Mouse (Mus musculus) bone marrow, adult 2 months (tissue): ENCODE results near the gene Dnajb2. TPM values are rescaled to one million over a fixed set of nuclear protein-coding genes. Genes with fewer than 3 reads are reported as not detected.
A peak's percentile ranks its signal among the peaks of the same experiment; 100 is the strongest.

Experiments used
- H3K27ac ChIP-seq: fragments of 200-500 bp; 2 replicates; pipeline ENCODE4 v1.5.1; 2012; ENCODE audit warnings: low read depth, mild to moderate bottlenecking, control low read depth, inconsistent platforms, low read length; ENCODE audit not compliant: control insufficient read depth, poor library complexity, insufficient read depth
- H3K4me1 ChIP-seq: fragments of 200-500 bp; 2 replicates; pipeline ENCODE4 v1.6.1; 2011; ENCODE audit warnings: low read length; ENCODE audit not compliant: control insufficient read depth, insufficient read depth
- H3K4me3 ChIP-seq: fragments of 200-500 bp; replicated peaks from 2 replicates; pipeline ENCODE3; 2011; ENCODE audit warnings: mild to moderate bottlenecking, low read depth, low read length, control low read depth; ENCODE audit not compliant: control insufficient read depth
- CTCF ChIP-seq: fragments of 200-500 bp; IDR thresholded peaks from 2 replicates; pipeline ENCODE4 v1.5.1; 2011; ENCODE audit warnings: low read length, control low read depth; ENCODE audit not compliant: control insufficient read depth, insufficient read depth
- POLR2A ChIP-seq: fragments of 200-500 bp; IDR thresholded peaks from 2 replicates; pipeline ENCODE4 v1.6.1; 2011; ENCODE audit warnings: low read depth, mild to moderate bottlenecking, control low read depth, low read length, borderline replicate concordance; ENCODE audit not compliant: control insufficient read depth
- WGBS: fragments of 180-500 bp; shearing (Covaris S2); methylation state at CpG from one replicate; pipeline ENCODE4 v1.1.7; 2018; 5-methylcytosine and 5-hydroxymethylcytosine counted together
- polyA plus RNA-seq: library from polyadenylated mRNA; stranded (reverse); fragments of >200 nt; gene quantifications from 2 replicates; pipeline ENCODE4 v1.2.4, GENCODE M21; 2011; ENCODE audit warnings: low replicate concordance; ENCODE audit not compliant: missing spikeins, insufficient read depth, insufficient read length

The Dnajb2 gene
- polyA plus RNA-seq, 1 experiment, result 119 TPM

DNA sequence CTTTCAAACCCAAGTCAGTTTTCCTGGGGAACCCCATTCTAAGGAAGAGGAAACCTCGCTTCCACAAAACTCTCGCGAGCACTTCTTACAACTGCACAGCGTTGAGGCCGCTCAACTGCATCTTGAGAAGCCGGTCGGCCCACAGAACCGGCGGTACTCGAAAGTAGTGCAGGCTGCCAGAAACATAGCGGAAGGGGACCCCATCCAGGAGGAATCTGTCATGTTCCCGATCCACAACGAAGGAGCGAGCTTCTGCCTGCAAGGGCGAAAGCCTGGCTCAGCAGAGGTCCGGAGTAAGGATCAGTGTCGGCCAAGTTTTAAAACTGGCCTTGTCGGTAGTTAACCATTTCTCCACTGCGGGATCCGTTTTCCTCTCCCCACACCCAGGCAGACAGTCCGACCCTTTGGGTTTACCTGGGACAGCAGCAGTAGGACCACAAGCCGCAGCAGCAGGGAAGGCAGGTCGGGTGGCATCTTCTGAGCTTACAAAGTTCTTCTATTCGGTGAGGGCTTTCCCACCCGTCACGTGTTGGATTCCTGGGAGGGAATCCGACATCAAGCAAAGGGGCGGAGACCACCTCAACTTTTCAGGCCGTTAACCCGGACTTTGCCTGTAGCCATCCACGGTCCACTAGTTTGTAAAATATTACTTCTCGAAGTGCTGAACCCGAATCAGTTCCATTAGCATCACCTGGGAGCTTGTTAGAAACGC, 27.1 kb upstream of the Dnajb2 start:
- WGBS, result 17% methylated on average over 34 of the region's 34 CpGs
- Histone ChIP-seq H3K4me3 (peak overlapping the region; percentile 72), H3K4me1 (peaks cover 7% of the 10 kb centered on the region), H3K27ac (peak overlapping the region; percentile 45)
- TF ChIP-seq CTCF, result no peak
- no peak; the same call in 1 of the 2 replicates for TF ChIP-seq POLR2A

DNA sequence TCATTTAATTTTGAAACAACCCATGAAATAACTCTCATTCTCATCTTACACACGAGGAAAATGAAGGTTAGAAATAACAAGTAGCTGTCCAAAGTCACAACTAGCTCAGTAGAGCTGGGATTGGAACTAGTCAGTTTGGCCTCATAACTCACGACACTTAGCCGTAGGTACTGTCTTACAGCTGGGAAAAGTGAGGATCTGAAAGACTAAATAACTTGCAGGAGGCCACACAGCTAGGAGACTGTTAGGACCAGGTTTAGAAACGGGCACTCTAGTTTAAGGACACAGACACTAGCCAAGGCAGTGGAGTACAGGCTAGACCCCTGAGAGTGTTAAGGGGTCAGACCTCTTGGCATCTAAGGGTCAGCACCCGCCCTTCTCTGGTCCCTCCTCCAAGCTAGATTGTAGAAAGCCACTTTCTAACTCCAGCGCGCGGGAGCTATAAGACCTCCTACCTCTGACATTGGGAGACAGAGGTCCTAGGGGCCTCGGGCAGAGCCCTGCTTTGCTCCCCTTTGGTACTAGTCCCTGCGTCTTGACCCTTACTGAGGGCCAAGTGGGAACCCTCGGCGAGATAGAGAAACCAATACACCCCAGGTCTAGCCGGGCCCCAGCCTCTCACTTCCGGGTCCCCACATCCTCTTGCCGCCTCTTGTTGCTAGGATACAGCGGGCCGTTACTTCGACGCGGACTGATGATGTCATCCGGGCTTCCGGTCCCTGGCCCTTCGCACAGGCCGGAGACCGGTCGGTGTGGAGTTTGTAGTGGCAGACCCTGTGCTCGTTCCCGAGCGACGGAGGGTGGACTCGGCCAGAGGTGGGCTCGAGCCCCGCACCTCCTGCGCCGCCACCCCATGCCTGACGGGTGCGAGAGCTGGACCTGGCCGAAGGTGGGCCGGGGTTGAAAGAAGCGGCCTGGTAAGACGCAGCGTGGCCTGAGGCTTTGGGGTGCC, 25.8 kb upstream of the Dnajb2 start, which contains the start of the genes Glb1l and Stk16:
TSS of gene Glb1l (minus strand) at position 678 of the 952 bp plus-strand sequence.
TSS of gene Stk16 (plus strand) at position 703 of the 952 bp plus-strand sequence.
- TF ChIP-seq CTCF (no peak), POLR2A (peak; percentile 97; the same call in 1 of the 2 replicates)
- peak within 1 kb of the TSS; percentile 84 for H3K4me3 ChIP-seq
- H3K4me1 ChIP-seq, result peaks cover 9% of the 10 kb centered on the region
- 2% methylated on average over 42 of the region's 42 CpGs for WGBS
- peak within 1 kb of the TSS; percentile 77 for H3K27ac ChIP-seq

GRCm38 (mm10) chr1:75211141-75211708, 25.0 kb upstream of the Dnajb2 start:
- TF ChIP-seq CTCF (no peak), POLR2A (no peak)
- H3K27ac ChIP-seq, result peak overlapping the region; percentile 73
- WGBS, result 7% methylated on average over 17 of the region's 17 CpGs

GRCm38 (mm10) chr1:75212542-75212941, 23.7 kb upstream of the Dnajb2 start:
- Histone ChIP-seq H3K4me3 (peak overlapping the region; percentile 1), H3K27ac (peak overlapping the region; percentile 52), H3K4me1 (peaks cover 19% of the 10 kb centered on the region)
- WGBS, result 44% methylated on average over 4 of the region's 4 CpGs
- TF ChIP-seq CTCF (no peak), POLR2A (no peak)

More at GRCm38 (mm10) chr1:75211141-75211708, 25.0 kb upstream of the Dnajb2 start:
- H3K4me3 ChIP-seq, result peak overlapping the region; percentile 84
- H3K4me1 ChIP-seq, result peaks cover 15% of the 10 kb centered on the region

- TF ChIP-seq POLR2A, result no peak
- TF ChIP-seq CTCF, result no peak
- 3% methylated on average over 7 of the region's 7 CpGs for WGBS
- peak overlapping the region; percentile 59 for H3K4me3 ChIP-seq
- H3K4me1 ChIP-seq, result peaks cover 19% of the 10 kb centered on the region
- peak overlapping the region; percentile 52 for H3K27ac ChIP-seq
Observed at GRCm38 (mm10) chr1:75213096-75213495, 23.1 kb upstream of the Dnajb2 start.

GRCm38 (mm10) chr1:75214442-75214841, 21.8 kb upstream of the Dnajb2 start:
- 46% methylated on average over 2 of the region's 2 CpGs for WGBS
- H3K27ac ChIP-seq, result peak overlapping the region; percentile 61
- peak overlapping the region; percentile 38 for H3K4me3 ChIP-seq
- TF ChIP-seq POLR2A (no peak), CTCF (no peak)
- H3K4me1 ChIP-seq, result peaks cover 19% of the 10 kb centered on the region

DNA sequence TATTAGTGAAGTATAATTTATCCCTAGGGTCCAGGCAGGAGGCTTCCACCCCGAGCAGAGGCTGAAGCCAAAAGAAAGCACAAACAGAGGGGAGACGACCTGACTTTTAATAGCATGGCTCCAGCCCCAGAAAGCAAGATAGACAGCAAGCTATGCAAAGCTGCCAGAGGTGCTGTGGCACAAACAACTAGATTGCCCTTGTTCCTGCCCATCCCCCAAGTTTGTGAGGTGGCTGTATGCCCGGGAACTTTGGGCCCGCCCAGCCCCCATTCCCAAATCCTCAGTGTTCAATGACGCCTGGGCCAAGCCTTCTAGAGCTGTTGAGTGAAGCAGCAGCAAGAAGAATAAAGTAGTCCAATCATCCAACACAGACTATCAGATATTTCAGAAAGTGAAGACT, 21.3 kb upstream of the Dnajb2 start:
- TF ChIP-seq CTCF, result no peak
- no peak for TF ChIP-seq POLR2A
- Histone ChIP-seq H3K27ac (peak overlapping the region; percentile 61), H3K4me1 (peaks cover 19% of the 10 kb centered on the region), H3K4me3 (peak overlapping the region; percentile 38)
- WGBS, result 21% methylated on average over 5 of the region's 5 CpGs
